In genomic region chr6:84134722-84135394, GRCm38 (mm10) we compare ENCODE assay signal across 9 mouse cellular contexts.
DNase-seq lines count a peak whose midpoint lies in the region; ATAC-seq and TF ChIP-seq lines count a peak whose summit lies in the region.
"Had no signal": no experiment of that assay in that cellular context is flagged by ENCODE, and none has a peak within 500 bp of the region (broad histone marks: within the 10 kb centered on the region; RNA-seq: fewer than 3 reads in every experiment).

No protein-coding gene starts in this region.

- H3K4me1 ChIP-seq in heart, embryonic 13.5 days, result peaks cover 48% of the 10 kb centered on the region
- peaks cover 2% of the 10 kb centered on the region for H3K4me1 ChIP-seq in heart, adult 2 months (ENCODE audit: control insufficient read depth, insufficient read depth, low read length)
- peaks cover 58% of the 10 kb centered on the region for H3K4me1 ChIP-seq in limb, embryonic 12.5 days (replicated peaks)
- peaks cover 13% of the 10 kb centered on the region for H3K4me1 ChIP-seq in neural tube, embryonic 12.5 days

- 59% methylated on average over 23 of the region's 23 CpGs for WGBS in heart, embryonic 13.5 days
- 60% methylated on average over 23 of the region's 23 CpGs for WGBS in heart, adult 2 months
- WGBS in limb, embryonic 12.5 days, result 31% methylated on average over 23 of the region's 23 CpGs
- WGBS in neural tube, embryonic 12.5 days, result 25% methylated on average over 22 of the region's 23 CpGs

- H3K79me2 ChIP-seq in heart, adult 2 months (replicated peaks; ENCODE audit: control insufficient read depth, insufficient read depth, low read length), result no peaks in the 10 kb centered on the region

- peak overlapping the region; percentile 45 for H3K27ac ChIP-seq in heart, embryonic 13.5 days (replicated peaks)
- H3K27ac ChIP-seq in heart, adult 2 months, result no peak overlapping the region
- H3K27ac ChIP-seq in limb, embryonic 12.5 days, result peak overlapping the region; percentile 93
- no peak overlapping the region; the same call in 1 of the 2 replicates for H3K27ac ChIP-seq in neural tube, embryonic 12.5 days
- H3K27ac ChIP-seq: macrophage had no signal

- TF ChIP-seq EP300 in heart, adult 2 months (IDR thresholded peaks at IDR 0.05; ENCODE audit: insufficient read depth, low read depth, low read length), result no peak

- H3K27me3 ChIP-seq in heart, embryonic 13.5 days (replicated peaks), result no peaks in the 10 kb centered on the region
- H3K27me3 ChIP-seq in heart, adult 2 months (ENCODE audit: control insufficient read depth, insufficient read depth, low read length), result no peaks in the 10 kb centered on the region
- H3K27me3 ChIP-seq in limb, embryonic 12.5 days, result no peaks in the 10 kb centered on the region
- no peaks in the 10 kb centered on the region for H3K27me3 ChIP-seq in neural tube, embryonic 12.5 days (replicated peaks)

- no peak for TF ChIP-seq POLR2A in heart, adult 2 months (IDR thresholded peaks at IDR 0.05; ENCODE audit: insufficient read depth, low read depth, low read length)

- H3K36me3 ChIP-seq in heart, embryonic 13.5 days, result peaks cover 20% of the 10 kb centered on the region
- H3K36me3 ChIP-seq in heart, adult 2 months (ENCODE audit: control insufficient read depth, insufficient read depth, low read length), result peaks cover 2% of the 10 kb centered on the region; the same call in 1 of the 2 replicates
- H3K36me3 ChIP-seq in limb, embryonic 12.5 days, result no peaks in the 10 kb centered on the region
- no peaks in the 10 kb centered on the region for H3K36me3 ChIP-seq in neural tube, embryonic 12.5 days

- no peaks in the 10 kb centered on the region for H3K9me3 ChIP-seq in heart, embryonic 13.5 days
- no peaks in the 10 kb centered on the region for H3K9me3 ChIP-seq in limb, embryonic 12.5 days
- no peaks in the 10 kb centered on the region for H3K9me3 ChIP-seq in neural tube, embryonic 12.5 days

- H3K9ac ChIP-seq in heart, embryonic 13.5 days, result no peak overlapping the region
- H3K9ac ChIP-seq in heart, adult 2 months (ENCODE audit: low read depth, low read length), result no peak overlapping the region
- H3K9ac ChIP-seq in limb, embryonic 12.5 days (replicated peaks), result peak overlapping the region; percentile 40; the same call in 1 of the 2 replicates
- no peak overlapping the region; the same call in 1 of the 2 replicates for H3K9ac ChIP-seq in neural tube, embryonic 12.5 days

- H3K4me2 ChIP-seq in heart, embryonic 13.5 days, result no peak overlapping the region
- H3K4me2 ChIP-seq in limb, embryonic 12.5 days, result peak overlapping the region; percentile 32
- peak overlapping the region; percentile 41 for H3K4me2 ChIP-seq in neural tube, embryonic 12.5 days (replicated peaks)

- intact Hi-C loops in heart, adult 2 months (cut with DNase I), result no loop called here

- no peak for ATAC-seq in heart, embryonic 13.5 days (ENCODE audit: extremely low read depth, insufficient number of reproducible peaks, low FRiP score, low TSS enrichment)
- peak; percentile 87 for ATAC-seq in limb, embryonic 12.5 days (ENCODE audit: insufficient number of reproducible peaks, insufficient read depth, low FRiP score, low TSS enrichment, low read depth)
- peak; percentile 87 for ATAC-seq in neural tube, embryonic 12.5 days (ENCODE audit: low FRiP score, low read depth)

- no peak overlapping the region for H3K4me3 ChIP-seq in heart, embryonic 13.5 days
- no peak overlapping the region for H3K4me3 ChIP-seq in heart, adult 2 months
- no peak overlapping the region for H3K4me3 ChIP-seq in limb, embryonic 12.5 days (replicated peaks)
- no peak overlapping the region for H3K4me3 ChIP-seq in neural tube, embryonic 12.5 days

- TF ChIP-seq CTCF in heart, adult 2 months (IDR thresholded peaks at IDR 0.05), result no peak

- no peak for DNase-seq in heart, adult 2 months
- peak; percentile 88 to 91 for DNase-seq in cerebellum, postnatal 25 days
- DNase-seq in heart, postnatal 4 days, result peak; percentile 37
- DNase-seq in ovary, postnatal 14 days (ENCODE audit: low spot score), result no peak
- DNase-seq in kidney, postnatal 10 days, result no peak

Comparison
In these comparisons a context has a peak if more than half of its experiments do, and no peak if none do; other contexts are left out.
1. H3K27ac ChIP-seq: peak in heart, embryonic 13.5 days (single experiment) and limb, embryonic 12.5 days (single experiment); none in heart, adult 2 months (single experiment) and neural tube, embryonic 12.5 days (single experiment).
2. DNase-seq: peak in cerebellum, postnatal 25 days (2 of 2) and heart, postnatal 4 days (single experiment); none in heart, adult 2 months (0 of 2), ovary, postnatal 14 days (single experiment) and kidney, postnatal 10 days (single experiment).